Mouse (Mus musculus) stomach, postnatal 0 days (tissue): ENCODE results near the gene Ubash3a.
A peak's percentile ranks its signal among the peaks of the same experiment; 100 is the strongest.

Experiments used
- CTCF ChIP-seq: IDR thresholded peaks from 2 replicates; pipeline ENCODE4 v1.5.1; 2016; ENCODE audit warnings: antibody characterized with exemption, low read depth, mild to moderate bottlenecking, moderate library complexity
- EP300 ChIP-seq: optimal IDR thresholded peaks from 2 replicates; pipeline ENCODE3; 2016; ENCODE audit warnings: antibody characterized with exemption

DNA sequence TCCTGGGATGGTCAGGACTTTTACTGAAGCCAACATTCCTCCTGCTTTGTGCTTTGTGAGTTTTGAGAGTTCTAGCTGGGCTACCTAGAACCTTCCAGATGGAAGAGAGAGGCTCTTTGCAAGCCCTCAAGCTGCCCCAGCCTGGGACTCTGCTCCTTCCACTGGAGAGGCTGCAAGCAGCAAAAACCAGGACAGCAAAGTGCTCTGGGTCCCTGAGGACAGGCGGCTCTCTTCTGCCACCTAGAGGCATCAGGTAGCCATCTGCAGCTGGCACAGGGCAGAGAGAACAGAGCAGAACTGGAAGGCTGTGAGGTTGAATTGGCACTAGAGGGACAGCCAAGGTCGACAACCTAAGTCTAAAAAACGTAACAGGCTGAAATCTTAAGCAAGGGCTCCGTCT lies 20.3 kb upstream of the Ubash3a start:
- peak; percentile 96 for TF ChIP-seq CTCF
- no peak for TF ChIP-seq EP300
